Mouse (Mus musculus): ENCODE data around the gene Spock1.
"Not testable (repeated sequence)": the region's sequence is repeated elsewhere in the genome, so short reads cannot be mapped to it uniquely, and the experiment has no call there.

The Spock1 gene

GRCm38 (mm10) chr13:57603226-57603625, 304.9 kb downstream of the Spock1 start:
- DNase-seq (ENCODE audit: low read depth, low spot score) = peak; percentile 73

- DNase-seq (ENCODE audit: low read depth, low spot score) = no peak
Observed at GRCm38 (mm10) chr13:57595761-57596051, 312.4 kb downstream of the Spock1 start.

- DNase-seq (ENCODE audit: low read depth, low spot score) = peak; percentile 60
Observed at GRCm38 (mm10) chr13:57595032-57595760, 312.9 kb downstream of the Spock1 start.

- DNase-seq (ENCODE audit: low read depth, low spot score) = not testable (repeated sequence)
Observed at GRCm38 (mm10) chr13:57589338-57589914, 318.7 kb downstream of the Spock1 start.

GRCm38 (mm10) chr13:57588558-57589273, 319.4 kb downstream of the Spock1 start:
- peak; percentile 50 for DNase-seq (ENCODE audit: low read depth, low spot score)

GRCm38 (mm10) chr13:57585131-57585530, 323.0 kb downstream of the Spock1 start:
- no peak for DNase-seq (ENCODE audit: low read depth, low spot score)

GRCm38 (mm10) chr13:57582314-57582976, 325.7 kb downstream of the Spock1 start:
- DNase-seq (ENCODE audit: low read depth, low spot score) = no peak

- DNase-seq (ENCODE audit: low read depth, low spot score) = no peak
Observed at GRCm38 (mm10) chr13:57577541-57578244, 330.4 kb downstream of the Spock1 start.

GRCm38 (mm10) chr13:57573501-57573900, 334.6 kb downstream of the Spock1 start:
- no peak for DNase-seq (ENCODE audit: low read depth, low spot score)

- DNase-seq (ENCODE audit: low read depth, low spot score) = no peak
Observed at GRCm38 (mm10) chr13:57568404-57568803, 339.7 kb downstream of the Spock1 start.

- DNase-seq (ENCODE audit: low read depth, low spot score) = no peak
Observed at GRCm38 (mm10) chr13:57555186-57555585, 352.9 kb downstream of the Spock1 start.

- peak; percentile 62 for DNase-seq (ENCODE audit: low read depth, low spot score)
Observed at GRCm38 (mm10) chr13:57549743-57550142, 358.4 kb downstream of the Spock1 start.

- no peak for DNase-seq (ENCODE audit: low read depth, low spot score)
Observed at GRCm38 (mm10) chr13:57536988-57537547, 371.1 kb downstream of the Spock1 start.

GRCm38 (mm10) chr13:57534325-57534724, 373.8 kb downstream of the Spock1 start:
- DNase-seq (ENCODE audit: low read depth, low spot score) = no peak

GRCm38 (mm10) chr13:57525946-57526345, 382.2 kb downstream of the Spock1 start:
- no peak for DNase-seq (ENCODE audit: low read depth, low spot score)

- no peak for DNase-seq (ENCODE audit: low read depth, low spot score)
Observed at GRCm38 (mm10) chr13:57524546-57524945, 383.6 kb downstream of the Spock1 start.

GRCm38 (mm10) chr13:57523366-57523765, 384.8 kb downstream of the Spock1 start:
- no peak for DNase-seq (ENCODE audit: low read depth, low spot score)

- no peak for DNase-seq (ENCODE audit: low read depth, low spot score)
Observed at GRCm38 (mm10) chr13:57522319-57522718, 385.8 kb downstream of the Spock1 start.

GRCm38 (mm10) chr13:57521152-57521551, 387.0 kb downstream of the Spock1 start:
- DNase-seq (ENCODE audit: low read depth, low spot score) = peak; percentile 54

GRCm38 (mm10) chr13:57519790-57520189, 388.3 kb downstream of the Spock1 start:
- no peak for DNase-seq (ENCODE audit: low read depth, low spot score)

- no peak for DNase-seq (ENCODE audit: low read depth, low spot score)
Observed at GRCm38 (mm10) chr13:57515737-57516136, 392.4 kb downstream of the Spock1 start.

Data from mesoderm, embryonic 11.5 days (tissue).